Mouse (Mus musculus) MEL (cell line): ENCODE data around the gene Gatad1. TPM values are rescaled to one million over a fixed set of nuclear protein-coding genes. Genes with fewer than 3 reads are reported as not detected.

Experiments used
- DNase-seq: peaks from one replicate; pipeline ENCODE4 v3.0.0; 2011; ENCODE audit warnings: low read depth, low spot score
- H3K27ac ChIP-seq: 2 replicates; pipeline ENCODE4 v1.5.1; 2012; ENCODE audit warnings: low read depth, mild to moderate bottlenecking, control low read depth, low read length, moderate library complexity; ENCODE audit not compliant: control insufficient read depth
- H3K27me3 ChIP-seq, 2 experiments: fragments of 150-350 bp in 1 of 2; sonication (generic) in 1 of 2; 2 replicates each; pipeline ENCODE4 v1.6.1; 2012; ENCODE audit warnings: low read length in 2 of 2, mild to moderate bottlenecking in 2 of 2, improper control_type of control experiment in 1 of 2, moderate library complexity in 1 of 2; ENCODE audit not compliant: insufficient read depth in 2 of 2, control insufficient read depth in 1 of 2
- H3K36me3 ChIP-seq, 2 experiments: 2 replicates each; pipeline ENCODE4 v1.6.1; 2012 to 2014; ENCODE audit warnings: low read length in 2 of 2, improper control_type of control experiment in 1 of 2, inconsistent platforms in 1 of 2, mild to moderate bottlenecking in 1 of 2; ENCODE audit not compliant: insufficient read depth in 2 of 2, control insufficient read depth in 1 of 2
- H3K4me1 ChIP-seq, 2 experiments: fragments of 150-350 bp in 1 of 2; sonication (generic) in 1 of 2; 2 replicates each; pipeline ENCODE4 v1.6.1; 2012; ENCODE audit warnings: low read length in 2 of 2, improper control_type of control experiment in 1 of 2, mild to moderate bottlenecking in 1 of 2; ENCODE audit not compliant: insufficient read depth in 2 of 2, control insufficient read depth in 1 of 2
- H3K4me3 ChIP-seq, 2 experiments: fragments of 150-350 bp in 1 of 2; sonication (generic) in 1 of 2; 2 replicates each; pipeline ENCODE4 v1.5.1; 2012; ENCODE audit warnings: low read depth in 2 of 2, low read length in 2 of 2, mild to moderate bottlenecking in 2 of 2, moderate library complexity in 2 of 2, control low read depth in 1 of 2, improper control_type of control experiment in 1 of 2; ENCODE audit not compliant: control insufficient read depth in 1 of 2, insufficient read depth in 1 of 2
- H3K79me2 ChIP-seq: 2 replicates; pipeline ENCODE4 v1.6.1; 2012; ENCODE audit warnings: mild to moderate bottlenecking, low read length, moderate library complexity; ENCODE audit not compliant: control insufficient read depth, poor library complexity, insufficient read depth
- H3K9ac ChIP-seq: 2 replicates; pipeline ENCODE4 v1.6.1; 2012; ENCODE audit warnings: low read depth, mild to moderate bottlenecking, control low read depth, low read length, moderate library complexity; ENCODE audit not compliant: control insufficient read depth, poor library complexity, severe bottlenecking
- H3K9me3 ChIP-seq: fragments of 150-350 bp; sonication (generic); replicated peaks from 2 replicates; pipeline ENCODE4 v1.6.1; 2012; ENCODE audit warnings: mild to moderate bottlenecking, low read length, improper control_type of control experiment, moderate library complexity; ENCODE audit not compliant: insufficient read depth
- BHLHE40 ChIP-seq: IDR thresholded peaks from 2 replicates; pipeline ENCODE4 v1.6.1; 2012; ENCODE audit warnings: low read depth, mild to moderate bottlenecking, inconsistent platforms, low read length, improper control_type of control experiment, borderline replicate concordance
- ELF1 ChIP-seq: IDR thresholded peaks from 2 replicates; pipeline ENCODE4 v1.6.1; 2014; ENCODE audit warnings: low read depth, mild to moderate bottlenecking, inconsistent platforms, low read length, improper control_type of control experiment, moderate library complexity
- ETS1 ChIP-seq: IDR thresholded peaks from 2 replicates; pipeline ENCODE4 v1.6.1; 2012; ENCODE audit warnings: low read depth, mild to moderate bottlenecking, inconsistent platforms, low read length, improper control_type of control experiment, moderate library complexity
- GABPA ChIP-seq: IDR thresholded peaks from 2 replicates; pipeline ENCODE4 v1.6.1; 2012; ENCODE audit warnings: low read depth, mild to moderate bottlenecking, inconsistent platforms, low read length, improper control_type of control experiment, moderate library complexity
- JUND ChIP-seq: IDR thresholded peaks from 2 replicates; pipeline ENCODE4 v1.6.1; 2011; ENCODE audit warnings: low read depth, mild to moderate bottlenecking, improper control_type of control experiment, low read length
- MAFK ChIP-seq: IDR thresholded peaks from 2 replicates; pipeline ENCODE4 v1.6.1; 2011; ENCODE audit warnings: low read depth, mild to moderate bottlenecking, low read length, improper control_type of control experiment, borderline replicate concordance
- MYB ChIP-seq: IDR thresholded peaks from 2 replicates; pipeline ENCODE4 v1.6.1; 2011; ENCODE audit warnings: mild to moderate bottlenecking, low read depth, low read length, improper control_type of control experiment
- MYC ChIP-seq: IDR thresholded peaks from 2 replicates; pipeline ENCODE4 v1.6.1; 2011; ENCODE audit warnings: low read depth, mild to moderate bottlenecking, low read length, improper control_type of control experiment, moderate library complexity
- NELFE ChIP-seq: IDR thresholded peaks from 2 replicates; pipeline ENCODE4 v1.6.1; 2011; ENCODE audit warnings: low read depth, low read length, improper control_type of control experiment
- TAL1 ChIP-seq: IDR thresholded peaks from 2 replicates; pipeline ENCODE4 v1.6.1; 2012; ENCODE audit warnings: mild to moderate bottlenecking, inconsistent platforms, low read length, moderate library complexity, mixed read lengths
- UBTF ChIP-seq: IDR thresholded peaks from 2 replicates; pipeline ENCODE4 v1.6.1; 2012; ENCODE audit warnings: low read depth, mild to moderate bottlenecking, inconsistent platforms, low read length, improper control_type of control experiment, moderate library complexity, borderline replicate concordance; ENCODE audit not compliant: insufficient read depth
- ZKSCAN1 ChIP-seq: IDR thresholded peaks from 2 replicates; pipeline ENCODE4 v1.6.1; 2012; ENCODE audit warnings: low read depth, mild to moderate bottlenecking, inconsistent platforms, low read length, improper control_type of control experiment, moderate library complexity
- ZMIZ1 ChIP-seq: IDR thresholded peaks from 2 replicates; pipeline ENCODE4 v1.6.1; 2012; ENCODE audit warnings: low read depth, mild to moderate bottlenecking, inconsistent platforms, low read length, improper control_type of control experiment, moderate library complexity
- polyA plus RNA-seq, 2 experiments: library from polyadenylated mRNA; stranded (reverse) in 1 of 2; unstranded in 1 of 2; fragments of >175 nt in 1 of 2; fragments of >200 nt in 1 of 2; gene quantifications; 2 replicates each; pipeline versions ENCODE4 v1.2.1 to v1.2.4; 2012; ENCODE audit warnings: low replicate concordance in 2 of 2, low read depth in 1 of 2; ENCODE audit not compliant: insufficient read length in 2 of 2, insufficient read depth in 1 of 2, missing spikeins in 1 of 2
- total RNA-seq: library from RNA; depleted of rRNA; stranded (reverse); fragments of 300-350 nt; gene quantifications from 2 replicates; pipeline ENCODE4 v1.2.3, GENCODE M21; 2012

The Gatad1 gene
- total and polyA plus RNA-seq, 3 experiments, result 119 to 564 (median 186) TPM

- no peak for TF ChIP-seq ETS1
- TF ChIP-seq MYB, result no peak
- TF ChIP-seq ZMIZ1, result no peak
- TF ChIP-seq ELF1, result no peak; the same call in 1 of the 2 replicates
Observed at GRCm38 (mm10) chr5:3646991-3647707, 9.8 kb downstream of the Gatad1 start (continued).

GRCm38 (mm10) chr5:3646539-3646938 lies 10.4 kb downstream of the Gatad1 start:
- Histone ChIP-seq H3K9me3 (no peaks in the 10 kb centered on the region), H3K4me1 (peaks cover 6 to 24% of the 10 kb centered on the region in 2 experiments), H3K9ac (peak overlapping the region; percentile 85), H3K27me3 (no peaks in the 10 kb centered on the region), H3K4me3 (peak overlapping the region; percentile 79 to 90), H3K79me2 (peaks cover 25% of the 10 kb centered on the region), H3K36me3 (peaks cover 26 to 28% of the 10 kb centered on the region in 2 experiments), H3K27ac (peak overlapping the region; percentile 25)
- no peak for TF ChIP-seq MYC
- no peak for DNase-seq

GRCm38 (mm10) chr5:3645326-3645725 lies 11.7 kb downstream of the Gatad1 start:
- no peak overlapping the region for H3K27ac ChIP-seq
- peaks cover 27 to 34% of the 10 kb centered on the region in 2 experiments for H3K36me3 ChIP-seq
- no peaks in the 10 kb centered on the region for H3K27me3 ChIP-seq
- peak overlapping the region; percentile 85 for H3K9ac ChIP-seq
- H3K79me2 ChIP-seq, result peaks cover 25% of the 10 kb centered on the region
- peak overlapping the region; percentile 0 to 90; a peak in 2 of 4 replicates for H3K4me3 ChIP-seq
- peaks cover 6 to 15% of the 10 kb centered on the region in 2 experiments for H3K4me1 ChIP-seq
- no peak for DNase-seq
- no peaks in the 10 kb centered on the region for H3K9me3 ChIP-seq
- TF ChIP-seq ZKSCAN1 (no peak), MYB (no peak), MYC (no peak)

GRCm38 (mm10) chr5:3644621-3645020 lies 12.4 kb downstream of the Gatad1 start:
- no peak for DNase-seq
- peaks cover 25% of the 10 kb centered on the region for H3K79me2 ChIP-seq
- no peaks in the 10 kb centered on the region for H3K27me3 ChIP-seq
- no peak overlapping the region for H3K9ac ChIP-seq
- no peaks in the 10 kb centered on the region for H3K9me3 ChIP-seq
- peaks cover 26 to 38% of the 10 kb centered on the region in 2 experiments for H3K36me3 ChIP-seq
- TF ChIP-seq UBTF (no peak), MAFK (no peak), TAL1 (no peak), JUND (no peak), BHLHE40 (no peak), NELFE (no peak), GABPA (no peak), ELF1 (no peak)
- no peak overlapping the region for H3K4me3 ChIP-seq
- no peak overlapping the region for H3K27ac ChIP-seq
- H3K4me1 ChIP-seq, result peaks cover 6 to 10% of the 10 kb centered on the region in 2 experiments
